Mouse (Mus musculus) gastrocnemius, adult 2 months (tissue): ENCODE data around the gene Ttc16. TPM values are rescaled to one million over a fixed set of nuclear protein-coding genes. Genes with fewer than 3 reads are reported as not detected.
A peak's percentile ranks its signal among the peaks of the same experiment; 100 is the strongest.

ENCODE experiments used
- DNase-seq: peaks from one replicate; pipeline ENCODE4 v3.0.0; 2022
- H3K27ac ChIP-seq: fragments of 200-600 bp; 2 replicates; pipeline ENCODE4 v1.8.1; 2022; ENCODE audit warnings: mild to moderate bottlenecking
- H3K4me3 ChIP-seq: fragments of 200-600 bp; 2 replicates; pipeline ENCODE4 v1.8.1; 2022; ENCODE audit warnings: mild to moderate bottlenecking, moderate library complexity
- CTCF ChIP-seq: fragments of 200-600 bp; IDR thresholded peaks from 2 replicates; pipeline ENCODE4 v1.8.1; 2022; ENCODE audit warnings: antibody characterized with exemption, mild to moderate bottlenecking, moderate library complexity
- intact Hi-C: fragments of 180-260 bp; cut with DNase I; formaldehyde crosslinking; loops from one replicate; pipeline ENCODE4 v1.15.1; 2025
- total RNA-seq, 2 experiments: library from RNA; stranded (reverse); gene quantifications; 2 replicates each; pipeline ENCODE4 v1.2.3; 2021

Ttc16 gene
- total RNA-seq, 2 experiments from 2014 or later: not detected

DNA sequence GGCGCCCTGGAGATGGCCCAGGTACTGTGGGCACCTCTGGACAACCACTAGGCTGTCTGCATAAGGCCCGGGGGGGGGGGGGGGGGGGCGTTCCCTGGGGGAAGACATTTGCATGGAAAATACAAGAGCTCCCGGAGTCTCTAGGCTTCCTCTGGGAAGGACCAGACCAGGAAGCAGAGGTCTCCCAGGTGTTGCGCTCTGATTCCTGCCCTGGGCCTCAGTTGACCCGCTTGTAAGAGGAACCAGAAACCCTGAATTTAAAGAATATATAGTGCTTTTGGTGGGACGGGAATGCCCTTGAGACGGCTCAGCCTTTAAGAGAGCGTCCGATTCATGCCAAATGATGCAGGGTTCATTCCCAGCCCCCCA is 23.8 kb downstream of the Ttc16 start:
- intact Hi-C loops: no loop called here
- peak overlapping the region; percentile 31; the same call in 1 of the 2 replicates for H3K4me3 ChIP-seq
- no peak for DNase-seq
- TF ChIP-seq CTCF: no peak
- H3K27ac ChIP-seq: no peak overlapping the region

DNA sequence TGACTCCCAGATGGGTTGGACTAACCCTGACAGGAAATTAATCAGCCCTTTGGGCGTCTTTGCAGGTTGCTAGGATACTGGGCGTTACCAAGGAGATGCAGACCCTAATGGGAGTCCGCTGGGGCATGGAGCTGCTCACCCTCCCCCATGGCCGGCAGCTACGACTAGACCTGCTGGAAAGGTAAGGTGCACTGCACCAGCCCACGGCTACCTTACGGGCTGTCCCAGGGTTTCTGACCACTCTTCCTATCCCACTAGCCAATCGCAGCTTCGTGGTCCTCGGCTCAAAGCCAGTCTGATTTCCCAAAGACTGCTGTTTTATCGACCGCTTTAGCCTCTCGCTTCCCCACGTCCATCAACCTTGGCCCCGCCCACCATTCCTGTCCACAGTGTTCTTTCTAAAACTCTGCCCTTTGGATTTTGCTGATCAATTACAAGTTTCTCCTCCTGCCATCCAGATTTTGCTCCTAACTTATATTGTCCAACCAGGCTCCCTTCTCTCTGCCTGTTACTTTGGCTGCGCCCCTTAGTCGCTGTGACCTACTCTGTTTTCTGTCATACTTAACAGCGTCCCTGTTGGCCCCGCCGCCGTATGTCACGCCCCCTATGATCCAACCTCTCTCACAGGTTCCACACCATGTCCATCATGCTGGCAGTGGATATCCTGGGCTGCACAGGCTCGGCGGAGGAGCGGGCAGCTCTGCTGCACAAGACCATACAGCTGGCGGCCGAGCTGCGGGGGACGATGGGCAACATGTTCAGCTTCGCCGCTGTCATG is 24.4 kb downstream of the Ttc16 start:
- Histone ChIP-seq H3K27ac (no peak overlapping the region), H3K4me3 (peak overlapping the region; percentile 31)
- TF ChIP-seq CTCF: no peak
- no peak for DNase-seq
- intact Hi-C loops: no loop called here

DNA sequence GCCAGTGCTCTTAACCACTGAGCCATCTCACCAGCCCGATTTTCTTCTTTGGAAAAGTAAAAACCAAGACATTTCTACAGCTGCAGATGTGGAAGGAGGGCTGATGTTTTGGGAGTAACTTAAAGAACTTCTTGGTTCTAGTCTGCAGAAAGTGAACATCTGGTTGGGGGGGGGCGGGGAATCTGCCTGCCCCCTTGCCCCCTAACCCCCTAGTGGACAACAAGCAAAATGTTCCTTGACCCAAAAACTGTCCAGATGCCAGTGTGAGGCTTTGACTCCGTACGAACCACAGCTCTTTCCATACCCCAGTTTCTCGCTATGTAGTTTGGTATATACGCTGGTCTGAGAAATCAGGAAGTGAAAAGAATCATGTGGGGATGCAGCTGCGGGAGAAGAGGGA is 25.2 kb downstream of the Ttc16 start:
- H3K4me3 ChIP-seq: no peak overlapping the region
- intact Hi-C loops: no loop called here
- H3K27ac ChIP-seq: no peak overlapping the region
- peak; percentile 9 for TF ChIP-seq CTCF
- DNase-seq: no peak

DNA sequence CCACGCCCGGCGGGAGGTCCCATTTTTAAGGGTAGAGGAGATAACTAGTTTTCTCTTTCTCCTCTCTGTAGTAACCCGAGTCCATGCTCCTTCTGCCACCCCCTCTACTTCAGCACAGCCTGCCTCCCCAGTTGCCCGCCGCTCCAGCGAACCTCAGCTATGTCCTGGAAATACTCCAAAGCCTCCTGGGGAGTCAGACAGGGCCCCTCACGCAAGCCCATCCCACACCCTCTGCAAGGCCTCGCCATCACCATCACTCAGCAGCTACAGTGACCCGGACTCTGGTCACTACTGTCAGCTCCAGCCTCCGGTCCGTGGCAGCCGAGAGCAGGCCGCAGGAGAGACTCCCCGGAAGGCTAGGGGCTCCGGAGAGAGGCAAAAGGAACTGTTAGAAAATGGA is 26.4 kb downstream of the Ttc16 start:
- no peak overlapping the region for H3K27ac ChIP-seq
- intact Hi-C loops: no loop called here
- no peak for DNase-seq

DNA sequence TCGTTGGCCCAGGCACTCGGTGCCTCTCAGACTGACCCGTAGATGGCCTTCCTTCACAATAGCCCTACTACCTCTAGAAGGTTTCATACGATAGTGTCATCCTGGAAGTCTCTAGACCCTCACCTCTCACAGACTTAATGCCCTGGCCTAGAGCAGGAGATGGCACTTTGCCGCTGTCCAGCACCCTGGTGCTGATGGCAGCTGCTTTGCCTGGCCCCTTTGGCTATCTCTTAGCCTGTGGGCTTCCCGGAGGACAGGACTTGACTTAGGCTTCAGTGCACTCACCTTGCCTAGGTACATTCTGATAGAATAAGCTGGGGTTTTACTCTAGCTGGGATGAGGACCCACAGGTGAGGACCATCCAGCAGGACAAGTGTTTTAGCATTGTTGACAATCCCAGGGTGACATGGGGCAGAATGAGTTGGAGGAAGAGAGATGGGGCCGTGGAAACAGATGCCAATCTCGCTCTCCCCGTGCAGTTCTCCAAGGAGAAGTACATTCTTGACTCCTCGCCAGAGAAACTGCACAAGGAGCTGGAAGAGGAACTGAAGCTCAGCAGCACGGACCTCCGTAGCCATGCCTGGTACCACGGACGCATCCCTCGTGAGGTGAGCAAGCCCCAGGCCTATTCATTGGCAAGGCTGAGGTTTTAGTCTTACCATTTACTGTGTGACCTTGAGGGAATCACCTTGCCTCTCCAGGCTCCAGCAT is 31.0 kb downstream of the Ttc16 start:
- Histone ChIP-seq H3K27ac (no peak overlapping the region), H3K4me3 (no peak overlapping the region)
- DNase-seq: no peak
- intact Hi-C loops: no loop called here
- TF ChIP-seq CTCF: no peak

More for the DNA sequence above, 26.4 kb downstream of the Ttc16 start:
- H3K4me3 ChIP-seq: no peak overlapping the region
- no peak for TF ChIP-seq CTCF

DNA sequence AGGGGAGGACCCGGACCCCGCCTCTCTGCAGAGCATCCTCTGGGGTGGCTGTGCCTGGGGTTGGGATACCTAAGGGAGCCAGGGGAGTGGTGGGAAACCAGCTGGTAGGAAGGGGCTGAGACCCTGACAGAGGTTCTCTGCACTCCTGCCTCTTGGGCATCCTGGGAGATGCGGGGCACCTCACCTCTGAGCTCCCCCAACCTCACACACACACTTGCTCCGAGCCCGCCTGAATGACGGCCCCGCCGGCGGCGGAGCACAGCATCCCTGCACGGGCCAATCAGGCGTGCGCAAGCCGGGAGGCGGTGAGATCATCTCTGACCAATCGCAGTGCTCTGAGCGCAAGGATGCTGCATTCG is 33.3 kb downstream of the Ttc16 start:
- Histone ChIP-seq H3K27ac (no peak overlapping the region), H3K4me3 (peak overlapping the region; percentile 67)
- intact Hi-C loops: no loop called here
- no peak for TF ChIP-seq CTCF
- no peak for DNase-seq

DNA sequence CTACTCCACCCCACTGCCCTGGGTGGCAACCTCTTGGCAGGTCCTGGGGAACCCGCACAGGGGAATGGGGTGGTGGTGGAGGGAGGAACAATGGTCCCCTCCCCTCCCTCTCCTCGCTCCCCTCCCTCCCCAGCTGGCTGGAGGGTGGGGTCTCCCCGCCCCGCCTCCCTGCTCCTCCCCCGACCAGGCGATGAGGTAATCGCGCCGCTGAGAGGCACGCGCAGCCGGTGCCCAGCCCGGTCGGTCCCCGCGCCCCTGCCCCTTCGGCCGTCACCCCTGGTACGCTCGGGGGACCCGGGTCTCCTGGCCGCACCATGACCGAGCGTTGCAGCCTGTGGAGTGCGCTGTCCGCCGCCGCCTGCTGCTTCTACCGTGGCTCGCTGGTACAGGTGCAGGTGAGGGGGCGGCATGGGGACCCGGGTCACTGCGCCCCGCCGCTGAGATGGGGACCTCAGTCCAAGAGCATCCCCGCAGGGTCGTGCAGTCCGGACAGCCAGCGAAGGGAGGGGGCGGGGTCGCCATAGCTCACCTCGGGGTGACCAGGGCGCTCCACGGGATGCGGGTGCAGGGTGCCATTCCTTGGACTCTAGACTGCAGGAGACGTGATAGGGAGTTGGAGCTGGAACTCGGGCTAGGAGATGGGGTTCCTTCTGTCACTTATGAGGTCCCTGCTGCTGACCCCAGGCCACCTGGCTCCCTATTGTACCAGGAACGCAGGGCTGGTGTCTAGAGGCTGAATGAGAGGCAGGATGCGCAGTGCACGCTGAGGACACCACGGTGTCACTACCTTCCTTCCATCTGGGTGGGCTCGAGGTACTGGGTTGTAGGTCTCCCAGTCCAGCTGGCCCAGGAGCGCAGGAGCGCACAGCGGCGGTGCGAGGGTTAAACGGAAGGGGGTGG is 33.9 kb downstream of the Ttc16 start:
- peak overlapping the region; percentile 28; the same call in 1 of the 2 replicates for H3K27ac ChIP-seq

DNA sequence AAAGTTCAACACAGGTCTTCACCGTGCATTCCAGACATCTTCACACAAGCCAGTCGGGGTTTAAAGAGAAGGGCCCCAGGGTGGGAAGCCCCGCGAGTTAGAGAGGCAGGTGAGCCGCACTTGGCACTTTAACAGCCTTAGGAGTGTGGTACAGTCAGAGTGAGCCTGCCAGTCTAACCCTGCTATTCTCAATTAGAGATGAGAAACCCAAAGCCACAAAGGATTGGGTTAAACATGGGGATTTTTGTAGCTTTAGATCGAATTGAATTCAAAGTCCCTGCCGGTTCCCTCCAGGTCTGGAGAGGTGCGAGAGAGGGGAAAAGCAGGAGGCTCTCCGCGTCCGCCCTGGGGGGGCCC is 34.5 kb downstream of the Ttc16 start, which contains the start of gene 6330409D20Rik:
Gene 6330409D20Rik (minus strand): TSS at position 101 of the 357 bp plus-strand sequence.
- intact Hi-C loops: no loop called here
- peak within 1 kb of the TSS; percentile 28; the same call in 1 of the 2 replicates for H3K27ac ChIP-seq
- peak within 1 kb of the TSS; percentile 67 for H3K4me3 ChIP-seq
- no peak for TF ChIP-seq CTCF
- no peak for DNase-seq

More for the DNA sequence above, 33.9 kb downstream of the Ttc16 start:
- intact Hi-C loops: no loop called here
- peak; percentile 61 for DNase-seq
- peak overlapping the region; percentile 67 for H3K4me3 ChIP-seq
- no peak for TF ChIP-seq CTCF

DNA sequence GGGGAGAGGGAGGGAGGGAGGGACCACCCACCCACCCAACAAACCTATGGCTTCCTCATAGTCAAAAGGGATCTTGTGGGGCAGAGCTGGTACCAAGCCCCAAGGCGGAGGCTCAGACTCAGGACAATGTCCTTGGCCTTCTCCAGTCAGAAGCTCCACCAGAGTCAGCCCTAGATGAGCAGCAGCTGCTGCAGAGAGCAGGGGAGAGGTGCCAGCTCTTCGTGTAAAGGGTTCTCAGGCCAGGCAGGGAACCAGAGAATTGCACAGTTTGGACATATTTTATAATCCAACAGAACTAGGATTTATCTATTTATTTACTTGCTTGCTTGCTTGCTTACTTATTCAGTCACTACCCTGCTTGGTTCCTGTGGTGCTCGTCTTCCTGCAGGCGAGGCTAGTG is 36.1 kb downstream of the Ttc16 start:
- DNase-seq: no peak
- TF ChIP-seq CTCF: no peak
- no peak overlapping the region; the same call in 1 of the 2 replicates for H3K4me3 ChIP-seq
- H3K27ac ChIP-seq: peak overlapping the region; percentile 1; the same call in 1 of the 2 replicates
- intact Hi-C loops: no loop called here

DNA sequence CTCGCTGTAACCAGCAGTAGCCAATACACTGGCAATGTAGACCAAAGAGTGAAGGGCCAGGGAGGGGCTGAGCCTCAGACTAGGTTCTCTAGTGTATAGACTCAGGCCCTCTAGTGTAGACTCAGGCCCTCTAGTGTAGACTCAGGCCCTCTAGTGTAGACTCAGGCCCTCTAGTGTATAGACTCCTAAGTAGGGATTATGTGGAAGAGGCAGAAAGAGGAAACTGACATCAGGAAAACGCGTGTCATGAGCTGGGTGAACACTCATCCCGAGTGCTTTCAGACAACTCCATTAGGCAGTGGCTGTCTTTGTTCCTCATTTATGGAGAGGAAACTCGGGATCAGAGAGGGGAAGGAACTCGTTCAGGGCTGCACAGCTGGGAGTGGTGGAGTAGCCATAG is 38.4 kb downstream of the Ttc16 start:
- peak overlapping the region; percentile 75 for H3K27ac ChIP-seq
- TF ChIP-seq CTCF: no peak
- peak overlapping the region; percentile 37 for H3K4me3 ChIP-seq
- DNase-seq: no peak
- intact Hi-C loops: no loop called here

DNA sequence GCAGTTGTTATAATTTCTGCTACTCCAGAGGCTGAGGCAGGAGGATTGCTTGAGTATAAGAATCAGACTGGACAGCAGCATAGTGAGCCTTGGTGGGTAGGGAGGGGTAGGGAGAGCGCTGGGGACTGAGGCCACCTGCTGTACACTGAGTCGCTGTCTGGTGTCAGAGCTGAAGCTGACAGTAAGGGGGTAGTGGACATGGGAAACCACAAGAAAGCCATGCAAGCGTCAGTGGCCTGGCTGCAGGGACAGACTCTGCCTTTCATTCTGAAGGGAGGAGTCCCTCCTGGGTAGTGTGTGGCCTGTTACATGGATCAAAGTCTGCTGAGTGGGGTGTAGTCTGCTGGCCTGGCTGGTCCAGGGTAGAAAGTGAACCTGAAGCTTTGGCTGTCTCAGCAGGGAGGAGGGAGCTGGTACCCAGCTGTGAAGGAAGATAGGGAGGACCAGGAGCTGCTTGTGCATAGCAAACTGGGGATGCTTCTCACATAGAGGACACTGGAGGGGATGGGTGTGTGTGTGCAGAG is 39.1 kb downstream of the Ttc16 start:
- TF ChIP-seq CTCF: no peak
- intact Hi-C loops: no loop called here
- H3K27ac ChIP-seq: peak overlapping the region; percentile 75
- no peak for DNase-seq
- H3K4me3 ChIP-seq: peak overlapping the region; percentile 48

DNA sequence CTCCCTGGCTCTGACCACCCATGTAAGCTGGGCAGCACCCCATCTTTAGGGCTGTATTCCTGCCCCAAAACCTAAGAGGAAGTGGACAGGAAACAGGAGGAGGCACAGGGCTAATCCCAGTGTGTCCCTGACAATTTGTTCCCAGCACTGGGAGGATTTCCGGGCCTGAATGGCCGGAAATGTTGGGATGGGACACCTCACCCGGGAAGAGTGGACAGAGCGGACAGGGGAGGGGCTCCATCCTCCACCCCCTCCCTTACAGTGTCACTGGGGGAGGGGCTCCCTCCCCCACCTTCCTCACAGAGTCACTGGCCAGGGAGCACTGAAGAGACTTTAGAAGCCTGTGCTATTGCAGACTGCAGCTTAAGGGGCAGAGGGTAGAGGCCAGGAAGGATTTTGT is 40.5 kb downstream of the Ttc16 start:
- Histone ChIP-seq H3K4me3 (peak overlapping the region; percentile 48), H3K27ac (peak overlapping the region; percentile 75)
- no peak for TF ChIP-seq CTCF
- intact Hi-C loops: no loop called here
- DNase-seq: peak; percentile 62
